Mouse (Mus musculus): ENCODE results near the gene Slc5a11. TPM values are rescaled to one million over a fixed set of nuclear protein-coding genes. Genes with fewer than 3 reads are reported as not detected.

Gene Slc5a11
- total RNA-seq, 2 experiments from 2014 or later: not detected

DNA sequence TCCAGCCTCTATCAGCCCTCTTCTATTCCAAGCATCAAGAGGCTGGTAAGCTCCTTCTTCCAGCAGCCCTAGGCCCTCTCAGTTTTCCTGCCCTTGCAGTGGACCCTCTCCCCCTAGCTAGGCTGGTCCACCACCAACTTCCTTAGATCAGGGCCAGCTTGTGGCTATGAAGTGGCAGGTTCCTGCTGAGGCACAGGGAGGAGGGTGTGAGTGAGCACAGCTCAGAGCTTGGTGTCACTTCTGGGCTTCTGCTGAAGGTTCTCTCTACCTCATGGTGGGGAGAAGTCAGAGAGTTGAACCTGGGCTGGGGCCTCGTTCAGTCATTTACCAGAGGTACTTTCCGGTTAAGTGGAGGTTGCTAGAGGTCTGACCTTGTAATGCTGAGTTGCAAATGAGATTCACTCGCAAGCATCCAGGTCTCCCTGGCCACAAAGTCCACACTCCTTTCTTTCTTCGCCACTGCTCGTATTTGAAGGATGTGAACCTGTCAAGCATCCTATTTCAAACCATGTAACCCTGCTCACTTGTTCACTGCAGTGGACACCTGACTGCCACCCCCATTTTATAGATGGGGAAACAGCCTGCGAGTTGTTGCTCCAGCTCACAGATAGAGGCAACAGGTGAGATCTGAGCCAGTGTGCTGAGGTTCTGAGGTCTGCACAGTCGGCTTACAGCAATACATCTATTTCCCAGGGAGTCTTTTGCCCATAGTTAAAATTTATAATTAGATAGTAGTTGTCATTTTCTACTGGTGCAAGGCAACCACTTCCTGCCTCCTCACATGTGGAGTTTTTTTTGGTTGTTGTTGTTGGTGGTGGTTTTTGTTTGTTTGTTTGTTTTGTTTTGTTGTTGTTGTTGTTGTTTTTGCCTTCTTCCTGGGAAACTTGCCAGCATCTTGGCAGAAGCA is 3.1 kb downstream of the Slc5a11 start:
- no peak for DNase-seq
- Histone ChIP-seq H3K27ac (no peak overlapping the region), H3K4me3 (no peak overlapping the region)
- TF ChIP-seq CTCF (IDR thresholded peaks at IDR 0.05): no peak
- intact Hi-C loops (cut with DNase I): no loop called here

DNA sequence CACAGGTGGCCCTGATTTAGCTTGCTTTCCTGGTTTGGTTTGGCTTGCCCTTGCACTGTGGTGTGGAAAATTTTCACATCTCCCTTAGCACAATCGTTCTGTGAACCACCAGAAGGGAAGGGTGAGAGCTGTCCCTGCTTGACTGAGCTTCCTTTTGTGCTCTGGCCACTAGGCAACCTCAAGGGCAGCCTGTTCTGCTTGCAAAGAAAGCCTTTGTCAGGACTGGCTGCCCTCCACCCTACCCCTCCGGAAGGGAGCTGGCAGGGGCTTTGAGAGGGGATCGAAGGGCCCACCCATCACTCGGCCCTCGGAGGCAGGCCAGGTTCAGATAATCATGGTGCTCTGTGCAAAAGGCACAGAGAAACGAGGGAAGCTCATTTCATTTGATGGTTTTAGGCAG is 4.0 kb downstream of the Slc5a11 start:
- intact Hi-C loops (cut with DNase I): no loop called here
- Histone ChIP-seq H3K4me3 (no peak overlapping the region), H3K27ac (no peak overlapping the region)
- no peak for TF ChIP-seq CTCF (IDR thresholded peaks at IDR 0.05)
- no peak for DNase-seq

- intact Hi-C loops (cut with DNase I): no loop called here
- Histone ChIP-seq H3K27ac (no peak overlapping the region), H3K4me3 (no peak overlapping the region)
- no peak for TF ChIP-seq CTCF (IDR thresholded peaks at IDR 0.05)
- no peak for DNase-seq
Measured at GRCm38 (mm10) chr7:123219781-123220632, 5.4 kb downstream of the Slc5a11 start.

DNA sequence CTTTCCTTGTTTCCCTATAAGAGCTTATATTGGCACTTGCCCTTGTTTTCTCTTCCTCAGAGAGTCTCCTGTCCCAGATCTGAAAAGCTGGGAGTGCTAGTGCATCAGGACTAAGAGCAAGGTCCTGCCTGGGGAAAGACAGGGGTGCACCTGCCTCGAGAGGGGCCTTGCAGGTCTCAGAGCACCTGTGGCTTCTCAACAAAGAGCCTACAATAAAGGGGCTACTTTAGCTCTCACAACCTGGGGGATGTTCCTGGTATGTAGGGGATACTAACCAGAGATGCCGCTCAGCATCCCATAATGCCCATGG is 6.0 kb downstream of the Slc5a11 start:
- Histone ChIP-seq H3K4me3 (no peak overlapping the region), H3K27ac (no peak overlapping the region)
- intact Hi-C loops (cut with DNase I): no loop called here
- no peak for TF ChIP-seq CTCF (IDR thresholded peaks at IDR 0.05)
- DNase-seq: no peak

- no peak overlapping the region for H3K27ac ChIP-seq
- no peak for DNase-seq
- TF ChIP-seq CTCF (IDR thresholded peaks at IDR 0.05): no peak
- H3K4me3 ChIP-seq: no peak overlapping the region
- intact Hi-C loops (cut with DNase I): no loop called here
Measured at GRCm38 (mm10) chr7:123224076-123224475, 9.5 kb downstream of the Slc5a11 start.

DNA sequence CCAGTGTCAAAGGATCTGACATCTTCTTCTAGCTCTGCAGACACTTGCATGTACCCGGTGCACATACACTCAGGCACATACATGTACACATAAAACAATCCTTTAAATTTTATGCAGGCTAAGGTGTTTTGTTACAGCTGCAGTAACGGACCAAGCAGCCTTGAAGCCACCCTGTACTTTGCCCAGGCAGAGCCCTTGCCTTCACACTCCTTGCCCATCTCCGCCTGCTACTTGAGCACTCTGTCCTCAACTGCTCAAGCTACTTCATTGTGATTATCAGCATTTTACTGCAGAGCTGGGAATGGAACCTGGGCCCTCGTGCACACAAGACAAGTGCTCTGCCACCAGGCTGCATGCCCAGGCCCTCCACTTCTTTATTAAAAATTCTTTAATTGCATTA is 10.6 kb downstream of the Slc5a11 start:
- no peak overlapping the region for H3K4me3 ChIP-seq
- TF ChIP-seq CTCF (IDR thresholded peaks at IDR 0.05): no peak
- intact Hi-C loops (cut with DNase I): no loop called here
- no peak overlapping the region for H3K27ac ChIP-seq
- no peak for DNase-seq

GRCm38 (mm10) chr7:123235449-123235848 is 20.9 kb downstream of the Slc5a11 start:
- no peak for DNase-seq
- no peak for TF ChIP-seq CTCF (IDR thresholded peaks at IDR 0.05)
- H3K4me3 ChIP-seq: no peak overlapping the region
- H3K27ac ChIP-seq: no peak overlapping the region
- intact Hi-C loops (cut with DNase I): no loop called here

DNA sequence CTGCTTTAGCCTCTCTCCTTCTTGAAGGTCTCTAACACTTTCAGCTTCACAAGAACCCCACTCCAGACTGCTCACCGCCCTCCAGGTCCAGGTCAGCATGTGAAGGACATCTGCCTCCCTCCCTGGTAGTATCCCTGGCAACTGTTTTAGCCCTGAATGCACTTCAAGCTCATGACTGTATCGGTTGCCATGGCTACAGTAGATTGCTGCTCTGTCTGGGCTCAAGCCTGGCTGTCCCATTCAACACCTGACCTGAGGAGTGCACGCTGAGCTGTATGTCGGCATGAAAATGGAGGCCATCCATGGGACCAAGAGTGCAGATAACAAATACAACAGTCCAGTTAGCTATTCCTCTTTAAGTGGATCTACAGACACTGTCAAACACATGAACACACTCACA is 24.0 kb downstream of the Slc5a11 start:
- DNase-seq: no peak
- intact Hi-C loops (cut with DNase I): no loop called here
- Histone ChIP-seq H3K4me3 (no peak overlapping the region), H3K27ac (no peak overlapping the region)
- no peak for TF ChIP-seq CTCF (IDR thresholded peaks at IDR 0.05)

- intact Hi-C loops (cut with DNase I): no loop called here
- TF ChIP-seq CTCF (IDR thresholded peaks at IDR 0.05): no peak
- no peak overlapping the region for H3K4me3 ChIP-seq
- DNase-seq: no peak
- H3K27ac ChIP-seq: no peak overlapping the region
Measured at GRCm38 (mm10) chr7:123240064-123240463, 25.5 kb downstream of the Slc5a11 start.

DNA sequence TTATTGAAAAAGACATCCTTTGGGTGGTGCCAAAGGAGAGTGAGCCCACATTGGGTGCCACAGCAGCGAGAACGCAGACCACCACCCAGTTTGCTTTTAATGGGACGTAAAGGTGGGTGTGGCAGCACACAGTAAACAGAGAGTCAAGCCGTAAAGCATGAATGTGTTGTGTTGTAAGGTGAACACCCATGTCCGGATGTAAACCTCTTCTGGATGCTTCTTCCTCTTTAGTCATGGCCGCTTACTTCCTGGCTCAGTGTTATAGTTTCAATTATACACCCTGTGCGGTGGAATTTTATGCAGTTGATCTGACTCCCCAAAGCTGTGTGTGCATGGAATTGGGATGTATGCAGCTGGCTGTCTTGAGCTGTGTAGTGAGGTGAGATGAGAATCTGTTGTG is 27.7 kb downstream of the Slc5a11 start:
- no peak for DNase-seq
- intact Hi-C loops (cut with DNase I): no loop called here
- no peak for TF ChIP-seq CTCF (IDR thresholded peaks at IDR 0.05)
- Histone ChIP-seq H3K4me3 (no peak overlapping the region), H3K27ac (no peak overlapping the region)

DNA sequence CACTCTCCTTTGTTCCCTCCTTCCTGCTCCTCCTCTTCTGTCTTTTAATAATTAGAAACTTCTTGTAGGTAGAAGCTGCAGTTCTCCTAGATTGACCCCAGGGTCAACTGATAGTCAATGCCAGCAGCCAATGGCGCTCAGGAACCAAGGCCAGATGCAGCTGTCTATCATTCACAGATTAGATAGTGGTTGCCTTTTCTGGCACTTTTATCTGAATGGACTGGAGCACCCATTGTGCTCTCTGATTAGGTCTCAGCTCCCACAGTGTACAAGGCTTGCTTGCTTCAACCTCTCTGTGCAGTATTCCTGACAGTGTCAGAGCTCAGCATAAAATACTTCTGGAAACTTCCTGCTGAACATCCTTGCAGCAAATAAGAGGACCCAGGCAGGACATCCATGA is 30.3 kb downstream of the Slc5a11 start:
- no peak overlapping the region for H3K4me3 ChIP-seq
- H3K27ac ChIP-seq: no peak overlapping the region
- intact Hi-C loops (cut with DNase I): no loop called here
- no peak for DNase-seq
- TF ChIP-seq CTCF (IDR thresholded peaks at IDR 0.05): no peak

DNA sequence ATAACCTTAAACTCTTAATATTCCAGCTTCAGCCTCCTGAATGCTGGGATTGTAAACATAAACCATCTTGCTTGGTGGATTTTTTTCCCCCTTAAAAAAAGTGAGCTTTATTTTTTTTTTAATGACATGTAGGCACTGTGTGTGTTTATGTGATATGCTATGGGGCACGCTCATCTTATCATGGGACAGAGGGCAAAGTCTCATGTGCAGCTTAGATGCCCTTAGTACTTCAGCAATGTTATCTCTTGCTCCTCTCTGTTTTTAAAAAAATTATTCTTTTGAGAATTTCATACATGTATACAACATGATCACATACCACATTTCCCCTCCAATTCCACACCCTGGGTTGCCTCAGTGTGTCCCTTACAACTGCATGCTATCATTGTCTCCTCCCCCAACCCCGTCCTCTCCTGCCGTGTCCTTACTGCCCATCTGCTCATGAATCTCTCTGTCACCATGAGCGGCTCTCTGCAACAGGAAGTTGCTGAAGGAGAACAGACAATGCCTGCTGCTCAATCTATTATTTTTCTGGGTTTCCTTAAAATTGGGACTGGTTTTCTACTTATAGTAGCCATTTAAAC is 32.0 kb downstream of the Slc5a11 start:
- Histone ChIP-seq H3K27ac (no peak overlapping the region), H3K4me3 (no peak overlapping the region)
- intact Hi-C loops (cut with DNase I): no loop called here
- no peak for TF ChIP-seq CTCF (IDR thresholded peaks at IDR 0.05)
- no peak for DNase-seq

DNA sequence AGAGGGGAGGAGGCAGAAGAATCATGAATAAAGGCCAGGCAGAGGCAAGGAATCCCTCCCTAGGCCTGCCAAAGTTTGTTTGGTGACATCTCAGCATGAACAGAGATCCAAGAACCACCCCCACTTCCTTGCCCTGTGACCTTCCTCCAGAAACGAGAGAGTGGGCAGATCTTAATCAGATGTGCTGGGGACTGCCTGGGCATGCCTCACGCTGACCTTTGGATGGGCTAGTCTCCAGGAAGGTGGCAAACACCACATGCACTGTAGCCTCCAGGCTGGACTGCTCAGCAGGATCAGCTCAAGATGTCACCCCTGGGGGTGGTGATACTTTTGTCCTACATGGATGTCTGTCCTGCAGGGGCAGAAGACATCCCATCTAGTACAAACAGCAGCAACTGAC is 33.6 kb downstream of the Slc5a11 start:
- Histone ChIP-seq H3K4me3 (no peak overlapping the region), H3K27ac (no peak overlapping the region)
- TF ChIP-seq CTCF (IDR thresholded peaks at IDR 0.05): no peak
- no peak for DNase-seq
- intact Hi-C loops (cut with DNase I): no loop called here

Data from gastrocnemius, adult 2 months (tissue).